Mouse (Mus musculus): ENCODE results near the gene Col8a1.

- TF ChIP-seq POLR2A (IDR thresholded peaks at IDR 0.05; ENCODE audit: borderline replicate concordance, low read depth, low read length) (no peak), CTCF (IDR thresholded peaks at IDR 0.05; ENCODE audit: low read depth, low read length) (no peak)
Observed at GRCm38 (mm10) chr16:57634766-57635165, 119.8 kb downstream of the Col8a1 start.

Measured in bone marrow macrophage, adult 2 months (primary cell).